Mouse (Mus musculus) small intestine, adult 2 months (tissue): ENCODE results near the gene Apol10a. TPM values are rescaled to one million over a fixed set of nuclear protein-coding genes. Genes with fewer than 3 reads are reported as not detected.
"Not testable (repeated sequence)": the region's sequence is repeated elsewhere in the genome, so short reads cannot be mapped to it uniquely, and the experiment has no call there.

Experiments used
- H3K27ac ChIP-seq: fragments of 200-500 bp; 2 replicates; pipeline ENCODE4 v1.5.1; 2012; ENCODE audit warnings: low read depth, low read length, control low read depth, inconsistent platforms; ENCODE audit not compliant: insufficient read depth
- H3K27me3 ChIP-seq: fragments of 200-500 bp; 2 replicates; pipeline ENCODE4 v1.6.1; 2012; ENCODE audit warnings: mild to moderate bottlenecking, moderate library complexity, low read length, inconsistent platforms; ENCODE audit not compliant: control insufficient read depth, insufficient read depth
- H3K36me3 ChIP-seq: fragments of 200-500 bp; 2 replicates; pipeline ENCODE4 v1.6.1; 2012; ENCODE audit warnings: mild to moderate bottlenecking, low read length, control low read depth, inconsistent platforms; ENCODE audit not compliant: control insufficient read depth, insufficient read depth
- H3K4me1 ChIP-seq: fragments of 200-500 bp; 2 replicates; pipeline ENCODE4 v1.6.1; 2012; ENCODE audit warnings: low read length, inconsistent platforms, mixed read lengths; ENCODE audit not compliant: control insufficient read depth, insufficient read depth, insufficient read length
- H3K4me3 ChIP-seq: fragments of 200-500 bp; 2 replicates; pipeline ENCODE4 v1.5.1; 2012; ENCODE audit warnings: low read depth, mild to moderate bottlenecking, control low read depth, inconsistent platforms, low read length, moderate library complexity
- CTCF ChIP-seq: fragments of 200-500 bp; IDR thresholded peaks from 2 replicates; pipeline ENCODE4 v1.5.1; 2012; ENCODE audit warnings: low read depth, mild to moderate bottlenecking, control low read depth, inconsistent platforms, low read length, moderate library complexity, mixed read lengths; ENCODE audit not compliant: insufficient replicate concordance, insufficient read length; ENCODE audit errors: extremely low read depth
- POLR2A ChIP-seq: fragments of 200-500 bp; IDR thresholded peaks from 2 replicates; pipeline ENCODE4 v1.6.1; 2012; ENCODE audit warnings: low read depth, mild to moderate bottlenecking, control low read depth, inconsistent platforms, low read length, moderate library complexity
- WGBS: fragments of 180-500 bp; shearing (Covaris S2); methylation state at CpG from one replicate; pipeline ENCODE4 v1.1.7; 2018; 5-methylcytosine and 5-hydroxymethylcytosine counted together
- polyA plus RNA-seq: library from polyadenylated mRNA; depleted of rRNA; stranded (reverse); fragments of >200 nt; gene quantifications from 2 replicates; pipeline ENCODE4 v1.2.3, GENCODE M21; 2012; rRNA removed

The Apol10a gene
- 4.4 and 56.4 TPM in 2 replicates for polyA plus RNA-seq

GRCm38 (mm10) chr15:77476693-77477092 is at the start of gene Apol10a:
Gene Apol10a, plus strand, starts transcription at chr15:77477047.
- peak within 1 kb of the TSS; percentile 66 for H3K27ac ChIP-seq
- peak within 1 kb of the TSS; percentile 58 for H3K4me3 ChIP-seq
- not testable (repeated sequence) for H3K27me3 ChIP-seq, H3K36me3 ChIP-seq
- 24% methylated on average over 2 of the region's 2 CpGs for WGBS
- H3K4me1 ChIP-seq, result peaks cover 13% of the 10 kb centered on the region; the same call in 1 of the 2 replicates

- not testable (repeated sequence) for H3K27me3 ChIP-seq, H3K4me3 ChIP-seq, H3K36me3 ChIP-seq, H3K4me1 ChIP-seq, H3K27ac ChIP-seq
- 23% methylated on average over 9 of the region's 10 CpGs for WGBS
Observed at GRCm38 (mm10) chr15:77428690-77429448, 48.0 kb upstream of the Apol10a start.

- H3K4me1 ChIP-seq, H3K27ac ChIP-seq, H3K36me3 ChIP-seq, H3K4me3 ChIP-seq, H3K27me3 ChIP-seq: not testable (repeated sequence)
- WGBS, result 81% methylated on average over 8 of the region's 8 CpGs
Observed at GRCm38 (mm10) chr15:77444746-77445145, 32.1 kb upstream of the Apol10a start.

- WGBS, result 17% methylated on average over 1 of the region's 1 CpGs
- not testable (repeated sequence) for H3K4me1 ChIP-seq, H3K4me3 ChIP-seq, H3K27ac ChIP-seq, H3K36me3 ChIP-seq, H3K27me3 ChIP-seq
Observed at GRCm38 (mm10) chr15:77445668-77446067, 31.2 kb upstream of the Apol10a start.

GRCm38 (mm10) chr15:77447392-77447791 is 29.5 kb upstream of the Apol10a start, which contains the start of gene Apol7b:
Gene Apol7b, minus strand, starts transcription at chr15:77447492.
- not testable (repeated sequence) for H3K27ac ChIP-seq, H3K4me1 ChIP-seq, H3K4me3 ChIP-seq, H3K36me3 ChIP-seq, H3K27me3 ChIP-seq
- WGBS, result 97% methylated on average over 2 of the region's 2 CpGs

GRCm38 (mm10) chr15:77449927-77450326 is 26.9 kb upstream of the Apol10a start:
- not testable (repeated sequence) for H3K27ac ChIP-seq, H3K36me3 ChIP-seq, H3K27me3 ChIP-seq, H3K4me1 ChIP-seq, H3K4me3 ChIP-seq
- 37% methylated on average over 10 of the region's 10 CpGs for WGBS
- peak; percentile 58; the same call in 1 of the 2 replicates for TF ChIP-seq CTCF

GRCm38 (mm10) chr15:77474699-77475390 is 2.0 kb upstream of the Apol10a start:
- peaks cover 13% of the 10 kb centered on the region; the same call in 1 of the 2 replicates for H3K4me1 ChIP-seq
- not testable (repeated sequence) for H3K36me3 ChIP-seq, H3K27me3 ChIP-seq, H3K4me3 ChIP-seq
- 29% methylated on average over 7 of the region's 7 CpGs for WGBS
- peak overlapping the region; percentile 75 for H3K27ac ChIP-seq

- H3K27me3 ChIP-seq, result no peaks in the 10 kb centered on the region
- H3K4me1 ChIP-seq, result peaks cover 18% of the 10 kb centered on the region; the same call in 1 of the 2 replicates
- TF ChIP-seq CTCF (no peak), POLR2A (no peak)
- H3K4me3 ChIP-seq, result no peak overlapping the region
- 28% methylated on average over 4 of the region's 4 CpGs for WGBS
- H3K36me3 ChIP-seq, result peaks cover 16% of the 10 kb centered on the region
- peak overlapping the region; percentile 94 for H3K27ac ChIP-seq
Observed at GRCm38 (mm10) chr15:77482140-77482794, 5.4 kb downstream of the Apol10a start.

GRCm38 (mm10) chr15:77493181-77493580 is 16.3 kb downstream of the Apol10a start:
- H3K4me1 ChIP-seq, H3K27ac ChIP-seq: not testable (repeated sequence)
- no CpG with 5 or more reads among the region's 1 CpGs for WGBS

GRCm38 (mm10) chr15:77494694-77495093 is 17.8 kb downstream of the Apol10a start:
- WGBS, result 10% methylated on average over 1 of the region's 1 CpGs
- not testable (repeated sequence) for H3K27me3 ChIP-seq

More at GRCm38 (mm10) chr15:77493181-77493580, 16.3 kb downstream of the Apol10a start:
- not testable (repeated sequence) for H3K36me3 ChIP-seq, H3K27me3 ChIP-seq, H3K4me3 ChIP-seq

GRCm38 (mm10) chr15:77507966-77508365 is 31.1 kb downstream of the Apol10a start, which contains the start of gene Apol11a:
Gene Apol11a, plus strand, starts transcription at chr15:77508271.
- not testable (repeated sequence) for H3K27ac ChIP-seq, H3K4me1 ChIP-seq, H3K27me3 ChIP-seq

More at GRCm38 (mm10) chr15:77494694-77495093, 17.8 kb downstream of the Apol10a start:
- not testable (repeated sequence) for H3K4me1 ChIP-seq, H3K4me3 ChIP-seq, H3K27ac ChIP-seq, H3K36me3 ChIP-seq

More at GRCm38 (mm10) chr15:77507966-77508365, 31.1 kb downstream of the Apol10a start, which contains the start of gene Apol11a:
- not testable (repeated sequence) for H3K36me3 ChIP-seq, H3K4me3 ChIP-seq
